Mouse (Mus musculus) lung, embryonic 16.5 days (tissue): ENCODE results near the gene Gm11060. TPM values are rescaled to one million over a fixed set of nuclear protein-coding genes. Genes with fewer than 3 reads are reported as not detected.

Experiments used
- ATAC-seq: fragments of 200-750 bp; cut with Nextera tagmentation; 2 replicates; pipeline ENCODE4 v1.8.0; 2017; ENCODE audit warnings: low read depth, mild to moderate bottlenecking, moderate library complexity
- H3K27ac ChIP-seq: fragments of 300-500 bp; sonication (generic); 2 replicates; pipeline ENCODE4 v1.5.1; 2014; ENCODE audit warnings: mild to moderate bottlenecking, control low read depth, low read length
- H3K27me3 ChIP-seq: fragments of 300-500 bp; sonication (generic); 2 replicates; pipeline ENCODE4 v1.6.1; 2014; ENCODE audit warnings: low read depth, low read length, mixed read lengths; ENCODE audit not compliant: control insufficient read depth, insufficient read depth
- H3K36me3 ChIP-seq: fragments of 300-500 bp; sonication (generic); 2 replicates; pipeline ENCODE4 v1.6.1; 2014; ENCODE audit warnings: low read length; ENCODE audit not compliant: control insufficient read depth, insufficient read depth
- H3K4me1 ChIP-seq: fragments of 300-500 bp; sonication (generic); replicated peaks from 2 replicates; pipeline ENCODE4 v1.6.1; 2014; ENCODE audit warnings: low read length, mixed read lengths; ENCODE audit not compliant: control insufficient read depth, insufficient read depth
- H3K4me2 ChIP-seq: fragments of 300-500 bp; sonication (generic); 2 replicates; pipeline ENCODE4 v1.6.1; 2014; ENCODE audit warnings: low read depth, low read length, control low read depth
- H3K4me3 ChIP-seq: fragments of 300-500 bp; sonication (generic); 2 replicates; pipeline ENCODE4 v1.5.1; 2014; ENCODE audit warnings: mild to moderate bottlenecking, low read length, control low read depth
- H3K9ac ChIP-seq: fragments of 300-500 bp; sonication (generic); 2 replicates; pipeline ENCODE4 v1.6.1; 2014; ENCODE audit warnings: low read length, control low read depth
- H3K9me3 ChIP-seq: fragments of 300-500 bp; sonication (generic); 2 replicates; pipeline ENCODE4 v1.6.1; 2016; ENCODE audit warnings: low read length; ENCODE audit not compliant: control insufficient read depth
- WGBS: fragments of 180-500 bp; shearing (Covaris S2); extraction: QIAGEN DNeasy Blood & Tissue Kit; methylation state at CpG from one replicate; pipeline ENCODE4 v1.1.7; 2014; 5-methylcytosine and 5-hydroxymethylcytosine counted together
- polyA plus RNA-seq: library from polyadenylated mRNA; unstranded; fragments of >200 nt; fragmentation: Nextera tagmentation; extraction: Ambion mirVana; gene quantifications from 2 replicates; pipeline ENCODE4 v1.2.1, GENCODE M21; 2015

Gm11060 gene
- polyA plus RNA-seq, 1 experiment from 2014 or later: not detected

DNA sequence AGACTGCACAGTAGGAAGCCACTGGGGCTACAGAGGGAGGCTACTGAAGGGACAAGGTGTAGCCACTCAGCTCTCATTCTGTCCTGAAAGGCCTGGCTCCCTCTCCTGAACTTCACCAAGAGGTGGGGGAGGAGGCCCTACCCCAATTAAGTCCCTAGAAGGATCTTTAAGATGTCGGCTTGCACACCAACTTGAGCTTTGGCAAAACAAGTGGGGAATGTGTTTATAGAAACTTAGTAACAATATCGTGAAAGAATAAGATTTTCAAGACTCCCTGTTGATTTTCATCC lies 39.9 kb downstream of the Gm11060 start:
- no peak for ATAC-seq
- Histone ChIP-seq H3K4me3 (no peak overlapping the region), H3K9me3 (no peaks in the 10 kb centered on the region), H3K27ac (no peak overlapping the region), H3K4me1 (peaks cover 9% of the 10 kb centered on the region), H3K9ac (no peak overlapping the region), H3K36me3 (no peaks in the 10 kb centered on the region), H3K27me3 (peaks cover 96% of the 10 kb centered on the region), H3K4me2 (no peak overlapping the region)
- WGBS: 9% methylated on average over 2 of the region's 2 CpGs

DNA sequence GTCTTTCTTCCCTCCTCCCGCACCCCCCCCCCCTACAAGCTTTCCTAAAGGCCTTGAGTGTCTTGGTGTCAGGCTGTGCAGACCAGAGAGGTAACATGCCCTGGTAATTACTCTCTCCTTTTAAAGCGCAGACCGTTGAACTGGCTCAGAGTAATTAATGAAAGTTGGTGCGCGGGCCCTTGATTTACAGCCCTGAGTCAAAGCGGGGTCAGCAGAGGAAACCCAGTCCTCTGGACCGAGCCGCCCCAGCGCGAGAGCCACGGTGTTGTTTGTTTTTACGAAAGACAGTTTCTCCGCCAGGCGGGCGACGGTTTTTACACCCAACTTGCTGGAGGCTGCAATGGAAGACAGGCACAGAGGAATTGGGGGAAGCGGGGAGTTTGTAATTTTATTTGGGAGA lies 40.5 kb downstream of the Gm11060 start:
- Histone ChIP-seq H3K9me3 (no peaks in the 10 kb centered on the region), H3K4me3 (no peak overlapping the region), H3K36me3 (no peaks in the 10 kb centered on the region), H3K27ac (no peak overlapping the region), H3K4me2 (no peak overlapping the region), H3K9ac (no peak overlapping the region), H3K27me3 (peaks cover 96% of the 10 kb centered on the region), H3K4me1 (peaks cover 3% of the 10 kb centered on the region)
- 4% methylated on average over 17 of the region's 17 CpGs for WGBS
- ATAC-seq: no peak

DNA sequence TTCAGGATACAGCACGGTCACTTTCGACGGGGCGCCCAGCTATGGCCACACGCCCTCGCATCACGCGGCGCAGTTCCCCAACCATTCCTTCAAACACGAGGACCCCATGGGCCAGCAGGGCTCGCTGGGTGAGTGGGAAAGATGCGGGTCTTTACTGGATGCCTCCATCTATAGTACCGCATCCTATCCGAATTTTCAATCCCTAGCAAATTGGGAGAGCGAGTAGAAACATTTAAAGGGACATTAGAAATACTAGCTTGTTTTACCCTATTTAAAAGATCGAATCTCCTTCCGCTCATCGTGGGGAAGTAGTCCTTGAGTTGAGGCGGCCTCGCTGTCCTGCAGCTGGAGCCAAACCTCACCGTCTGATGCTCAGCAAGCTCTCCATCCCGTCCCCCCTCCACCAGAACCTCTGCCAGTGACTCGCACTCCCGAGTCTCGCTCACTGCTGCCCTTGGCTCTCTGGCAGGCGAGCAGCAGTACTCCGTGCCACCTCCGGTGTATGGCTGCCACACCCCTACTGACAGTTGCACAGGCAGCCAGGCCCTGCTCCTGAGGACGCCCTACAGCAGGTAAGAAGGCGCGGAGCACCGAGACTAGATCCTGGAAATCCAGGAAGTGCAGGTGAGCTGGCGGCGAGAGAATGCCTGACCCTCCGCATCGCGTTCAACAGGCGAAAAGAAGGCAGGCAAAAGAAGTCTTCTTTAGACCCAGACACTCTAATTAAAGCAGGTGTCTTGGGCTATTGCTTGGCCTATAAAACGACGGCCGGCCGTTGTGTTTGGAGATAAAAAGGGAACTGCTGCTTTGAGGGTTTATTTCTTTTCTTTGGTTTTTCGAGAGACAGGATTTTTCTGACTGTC lies 41.3 kb downstream of the Gm11060 start:
- Histone ChIP-seq H3K4me1 (peaks cover 2% of the 10 kb centered on the region; the same call in 1 of the 2 replicates), H3K27ac (no peak overlapping the region), H3K4me3 (no peak overlapping the region)

DNA sequence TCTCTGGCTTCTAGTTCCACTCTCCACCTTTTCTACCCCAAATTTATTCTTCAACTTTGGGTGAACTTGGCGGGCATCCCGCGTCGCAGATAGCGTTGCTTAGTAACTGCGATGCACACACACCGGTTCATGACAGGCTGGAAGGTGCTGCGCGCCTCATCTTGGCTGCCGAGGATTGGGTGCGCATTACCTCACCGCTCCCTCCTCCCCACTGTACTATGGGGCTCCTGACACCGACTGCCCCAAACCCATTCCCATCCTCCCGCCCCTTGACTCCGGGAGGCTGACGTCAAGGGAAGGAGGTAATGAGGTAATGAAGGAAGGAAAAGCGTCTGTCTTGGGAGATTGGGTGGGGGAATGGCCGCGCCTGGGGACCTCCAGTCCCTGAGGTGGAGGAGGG lies 42.5 kb downstream of the Gm11060 start:
- H3K4me3 ChIP-seq: no peak overlapping the region
- no peaks in the 10 kb centered on the region for H3K36me3 ChIP-seq
- no peaks in the 10 kb centered on the region for H3K9me3 ChIP-seq
- peak; percentile 79 for ATAC-seq
- WGBS: 0% methylated on average over 19 of the region's 19 CpGs
- peaks cover 90% of the 10 kb centered on the region for H3K27me3 ChIP-seq
- no peak overlapping the region for H3K9ac ChIP-seq
- H3K27ac ChIP-seq: no peak overlapping the region
- H3K4me1 ChIP-seq: no peaks in the 10 kb centered on the region
- no peak overlapping the region for H3K4me2 ChIP-seq

More for the DNA sequence above, 41.3 kb downstream of the Gm11060 start:
- no peaks in the 10 kb centered on the region for H3K9me3 ChIP-seq
- 0 out of 2 replicates have a peak, but pooled peaks have one; percentile 16 for ATAC-seq
- 6% methylated on average over 43 of the region's 43 CpGs for WGBS
- H3K9ac ChIP-seq: no peak overlapping the region
- H3K4me2 ChIP-seq: no peak overlapping the region
- H3K36me3 ChIP-seq: no peaks in the 10 kb centered on the region
- H3K27me3 ChIP-seq: peaks cover 93% of the 10 kb centered on the region

DNA sequence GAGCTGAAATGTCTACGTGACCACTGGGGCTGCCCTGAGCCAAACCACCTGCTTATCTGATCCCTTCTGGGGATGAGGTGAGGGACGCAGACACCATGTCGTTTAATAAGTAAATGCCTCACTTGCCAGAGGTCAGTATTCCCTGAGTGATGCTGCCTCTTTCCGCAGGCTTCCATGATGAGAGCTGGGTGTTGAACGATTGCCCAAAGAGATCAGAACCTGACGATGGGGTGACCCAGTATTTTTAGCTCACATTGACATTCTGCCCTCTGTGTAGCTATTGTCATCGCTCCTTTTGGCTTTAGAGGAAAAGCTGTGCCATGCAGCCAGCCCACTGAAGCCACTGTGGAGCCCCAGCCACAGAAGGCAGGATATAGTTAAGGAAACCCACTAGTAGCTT lies 47.7 kb downstream of the Gm11060 start:
- WGBS: 40% methylated on average over 7 of the region's 7 CpGs
- Histone ChIP-seq H3K36me3 (no peaks in the 10 kb centered on the region), H3K27ac (no peak overlapping the region), H3K9ac (no peak overlapping the region), H3K27me3 (peaks cover 61% of the 10 kb centered on the region), H3K4me3 (no peak overlapping the region), H3K9me3 (no peaks in the 10 kb centered on the region), H3K4me1 (no peaks in the 10 kb centered on the region; the same call in 1 of the 2 replicates), H3K4me2 (no peak overlapping the region)
- ATAC-seq: no peak

DNA sequence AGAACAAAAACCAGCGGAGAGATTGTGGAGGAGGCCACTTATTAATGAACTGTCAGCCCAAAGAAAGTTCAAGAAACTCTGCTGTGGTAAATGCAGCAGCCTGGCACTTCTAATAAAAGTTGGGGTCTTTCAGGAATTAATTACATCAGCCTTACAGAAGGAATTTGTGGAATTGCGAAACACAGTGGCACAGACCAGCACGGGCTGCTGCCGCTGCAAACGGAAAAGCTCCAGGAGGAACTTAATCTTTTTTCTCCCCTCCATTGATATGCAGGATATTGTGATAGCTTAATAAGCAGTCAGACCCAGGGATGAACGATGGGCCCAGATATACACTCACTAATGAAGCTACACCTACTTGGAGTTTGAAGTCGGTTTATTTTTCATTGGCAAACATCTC lies 49.6 kb downstream of the Gm11060 start:
- H3K27ac ChIP-seq: no peak overlapping the region
- H3K36me3 ChIP-seq: no peaks in the 10 kb centered on the region

More for the DNA sequence above, 49.6 kb downstream of the Gm11060 start:
- Histone ChIP-seq H3K4me2 (no peak overlapping the region), H3K4me3 (no peak overlapping the region), H3K27me3 (peaks cover 44% of the 10 kb centered on the region), H3K9me3 (no peaks in the 10 kb centered on the region), H3K4me1 (no peaks in the 10 kb centered on the region; the same call in 1 of the 2 replicates), H3K9ac (no peak overlapping the region)
- WGBS: 27% methylated on average over 7 of the region's 7 CpGs
- ATAC-seq: peak; percentile 17; the same call in 1 of the 2 replicates

Other genes with a start within 250 kb of the Gm11060 start
- gene Prrg4, start 242.1 kb upstream of the Gm11060 start, polyA plus RNA-seq: 2.1 and 2.6 TPM in 2 replicates
- gene Ccdc73, start 224.2 kb upstream of the Gm11060 start, polyA plus RNA-seq: 6.4 and 7.2 TPM in 2 replicates
- 243 and 250 TPM in 2 replicates for gene Eif3m, start 74.9 kb upstream of the Gm11060 start, polyA plus RNA-seq
- 5.2 and 6.3 TPM in 2 replicates for gene Wt1, start 34.5 kb downstream of the Gm11060 start, polyA plus RNA-seq
- gene Them7, start 132.3 kb downstream of the Gm11060 start, polyA plus RNA-seq: 0.13 TPM in 1 of 2 replicates, not detected in the other